Mouse (Mus musculus): Measurements from ENCODE around the gene Cpox.
"Not testable (repeated sequence)": the region's sequence is repeated elsewhere in the genome, so short reads cannot be mapped to it uniquely, and the experiment has no call there.

Gene Cpox

GRCm38 (mm10) chr16:58669917-58670630 lies at the start of gene Cpox:
Gene Cpox (plus strand): TSS chr16:58670292.
- peak; percentile 66 for DNase-seq (ENCODE audit: low spot score)

GRCm38 (mm10) chr16:58622377-58622776 lies 47.7 kb upstream of the Cpox start:
- peak; percentile 9 for DNase-seq (ENCODE audit: low spot score)

GRCm38 (mm10) chr16:58623114-58623513 lies 47.0 kb upstream of the Cpox start:
- DNase-seq (ENCODE audit: low spot score), result no peak

GRCm38 (mm10) chr16:58623944-58624343 lies 46.1 kb upstream of the Cpox start:
- DNase-seq (ENCODE audit: low spot score), result no peak

- no peak for DNase-seq (ENCODE audit: low spot score)
Measured at GRCm38 (mm10) chr16:58627597-58628335, 42.3 kb upstream of the Cpox start.

GRCm38 (mm10) chr16:58628336-58628680 lies 41.8 kb upstream of the Cpox start:
- DNase-seq (ENCODE audit: low spot score), result no peak

GRCm38 (mm10) chr16:58628968-58629367 lies 41.1 kb upstream of the Cpox start:
- no peak for DNase-seq (ENCODE audit: low spot score)

GRCm38 (mm10) chr16:58629736-58630135 lies 40.4 kb upstream of the Cpox start:
- DNase-seq (ENCODE audit: low spot score), result no peak

- no peak for DNase-seq (ENCODE audit: low spot score)
Measured at GRCm38 (mm10) chr16:58635866-58636265, 34.2 kb upstream of the Cpox start.

GRCm38 (mm10) chr16:58637448-58637847 lies 32.6 kb upstream of the Cpox start:
- DNase-seq (ENCODE audit: low spot score), result no peak

GRCm38 (mm10) chr16:58638016-58638415 lies 32.1 kb upstream of the Cpox start:
- no peak for DNase-seq (ENCODE audit: low spot score)

GRCm38 (mm10) chr16:58638689-58639175 lies 31.4 kb upstream of the Cpox start, which contains the start of gene E330017A01Rik:
Gene E330017A01Rik (minus strand): TSS chr16:58638739.
- DNase-seq (ENCODE audit: low spot score), result no peak

- no peak for DNase-seq (ENCODE audit: low spot score)
Measured at GRCm38 (mm10) chr16:58649979-58650378, 20.1 kb upstream of the Cpox start.

GRCm38 (mm10) chr16:58655751-58656150 lies 14.3 kb upstream of the Cpox start:
- no peak for DNase-seq (ENCODE audit: low spot score)

GRCm38 (mm10) chr16:58656526-58656925 lies 13.6 kb upstream of the Cpox start:
- no peak for DNase-seq (ENCODE audit: low spot score)

GRCm38 (mm10) chr16:58658668-58659067 lies 11.4 kb upstream of the Cpox start:
- DNase-seq (ENCODE audit: low spot score), result no peak

- DNase-seq (ENCODE audit: low spot score), result no peak
Measured at GRCm38 (mm10) chr16:58661826-58662225, 8.3 kb upstream of the Cpox start.

- no peak for DNase-seq (ENCODE audit: low spot score)
Measured at GRCm38 (mm10) chr16:58662287-58662791, 7.8 kb upstream of the Cpox start.

GRCm38 (mm10) chr16:58663021-58663420 lies 7.1 kb upstream of the Cpox start:
- no peak for DNase-seq (ENCODE audit: low spot score)

- no peak for DNase-seq (ENCODE audit: low spot score)
Measured at GRCm38 (mm10) chr16:58663816-58664215, 6.3 kb upstream of the Cpox start.

GRCm38 (mm10) chr16:58665137-58665536 lies 5.0 kb upstream of the Cpox start:
- not testable (repeated sequence) for DNase-seq (ENCODE audit: low spot score)

- not testable (repeated sequence) for DNase-seq (ENCODE audit: low spot score)
Measured at GRCm38 (mm10) chr16:58666681-58667080, 3.4 kb upstream of the Cpox start.

- DNase-seq (ENCODE audit: low spot score), result no peak
Measured at GRCm38 (mm10) chr16:58668586-58668985, 1.5 kb upstream of the Cpox start.
